Mouse (Mus musculus): ENCODE measurements at regions not wholly inside any gene's neighbourhood (a gene's known extent, or its start where the extent isn't known, plus 50 kb on each side); places are given as distances from the start of the nearest gene placed in this dataset.

DNA sequence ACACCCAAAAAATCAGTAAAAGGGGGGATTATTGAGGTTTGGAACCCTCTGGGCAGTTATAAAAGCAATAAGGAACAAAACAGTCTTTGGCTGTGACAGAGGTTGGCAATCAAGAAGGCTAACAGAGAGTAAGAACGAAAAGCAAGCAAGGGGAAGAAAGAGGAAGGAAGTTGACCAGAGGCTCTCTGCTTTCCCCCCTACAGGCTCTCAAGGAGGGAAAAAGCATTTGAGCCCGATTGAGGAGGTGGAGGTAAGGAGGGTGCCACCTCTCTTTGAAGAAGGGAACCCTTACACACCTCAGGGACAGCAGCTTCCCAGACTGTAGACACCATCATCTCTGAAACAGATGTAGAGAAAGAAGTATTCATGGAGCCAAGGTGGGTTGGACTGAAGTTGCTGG, 194.6 kb upstream of the Hnrnpa3 start:
- TF ChIP-seq CTCF (IDR thresholded peaks at IDR 0.05; ENCODE audit: low read depth, low read length) (no peak), GATA1 (IDR thresholded peaks at IDR 0.05; ENCODE audit: borderline replicate concordance, low read length) (no peak)

Data from G1E (cell line).